Mouse (Mus musculus) right cerebral cortex, adult 18-20 months (tissue): ENCODE measurements around the gene Lrp8.

Experiments used
- DNase-seq: peaks from one replicate; pipeline ENCODE4 v3.0.0; 2022; ENCODE audit warnings: mixed read lengths

Gene Lrp8

DNA sequence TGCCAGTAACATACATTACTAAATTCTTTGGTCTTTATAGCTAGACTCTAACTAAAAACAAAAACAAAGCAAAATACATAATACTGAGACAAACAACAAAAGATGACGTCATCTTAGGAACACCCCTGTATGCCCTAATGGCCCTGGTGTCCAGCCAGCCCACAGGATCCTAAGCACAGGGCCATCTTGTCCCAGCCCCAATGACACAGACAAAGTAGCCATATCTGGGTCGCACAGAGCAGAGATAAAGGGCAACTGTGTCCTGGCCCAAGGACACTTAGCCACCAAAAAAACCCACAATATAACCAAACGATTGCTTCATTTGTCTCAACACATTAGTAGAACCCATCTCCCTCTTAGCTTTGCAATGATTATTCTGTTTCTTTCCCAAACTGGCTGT, 8.9 kb downstream of the Lrp8 start:
- no peak for DNase-seq

DNA sequence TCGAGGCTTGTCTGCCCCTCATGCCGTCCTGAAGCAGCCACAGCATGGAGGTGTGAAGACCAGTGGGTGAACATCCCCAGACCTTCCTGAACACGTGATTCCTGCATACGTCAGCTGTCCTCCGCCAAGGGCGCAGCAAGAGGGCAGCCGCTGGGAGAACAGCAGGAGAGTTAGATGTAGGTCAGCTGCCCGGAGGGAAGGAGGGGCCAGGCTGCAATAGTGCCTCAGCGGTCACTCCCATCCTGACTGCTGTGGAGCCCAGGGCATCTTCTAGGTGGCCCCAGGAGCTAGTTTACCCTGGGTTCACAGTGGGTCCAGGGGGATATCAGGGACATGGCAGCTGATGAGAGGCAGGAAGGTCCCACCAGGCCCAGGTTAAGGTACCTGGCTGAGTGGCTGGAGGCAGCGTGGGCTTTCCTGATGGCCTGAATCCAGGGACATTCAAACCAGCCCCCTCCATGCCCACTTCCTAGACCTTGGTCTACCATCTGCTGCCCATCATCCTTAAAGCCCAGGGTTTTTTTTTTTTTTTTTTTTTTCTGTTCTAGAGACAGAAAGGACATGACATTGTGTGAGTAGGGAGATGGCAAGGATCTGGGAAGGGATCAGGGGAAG, 9.8 kb downstream of the Lrp8 start:
- no peak for DNase-seq

DNA sequence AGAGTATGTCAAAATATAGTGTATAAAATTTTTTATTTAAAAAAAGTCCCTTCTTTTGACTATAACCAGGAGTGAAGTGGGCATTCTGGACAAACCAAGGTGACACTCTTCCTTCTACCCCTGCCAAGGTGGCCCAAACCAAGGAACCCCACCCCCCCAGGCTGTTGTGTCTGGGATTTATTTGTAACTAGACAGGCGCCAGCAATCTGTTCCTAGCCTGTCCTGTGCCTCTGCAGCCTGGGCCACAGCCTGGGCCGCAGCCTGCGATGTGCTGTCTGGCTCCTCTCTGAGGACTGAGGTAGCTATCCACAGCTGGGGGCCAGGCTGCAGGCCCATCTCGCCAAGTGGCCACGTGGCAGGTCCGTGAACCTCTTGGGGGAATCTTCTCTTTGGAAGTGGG, 10.3 kb downstream of the Lrp8 start:
- no peak for DNase-seq

DNA sequence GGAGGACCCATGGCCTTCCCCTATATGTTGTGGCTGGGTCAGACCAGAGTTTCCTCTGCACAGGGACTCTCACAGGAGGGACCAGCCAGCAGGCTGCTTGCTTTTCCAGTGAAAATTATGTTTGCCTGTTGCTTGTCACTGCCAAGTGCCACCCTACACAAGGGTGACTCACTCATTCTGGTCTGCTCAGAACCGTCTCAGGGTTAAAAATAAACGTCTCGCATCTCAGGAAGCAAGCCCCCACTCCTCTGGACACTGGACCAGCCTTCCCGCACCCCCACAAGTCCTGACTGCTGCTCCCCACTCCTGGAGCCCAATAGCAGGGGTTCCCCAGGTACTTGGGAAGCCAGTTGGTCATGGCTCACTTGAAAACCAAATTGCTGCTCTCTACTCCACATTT, 14.4 kb downstream of the Lrp8 start:
- DNase-seq: peak; percentile 75

DNA sequence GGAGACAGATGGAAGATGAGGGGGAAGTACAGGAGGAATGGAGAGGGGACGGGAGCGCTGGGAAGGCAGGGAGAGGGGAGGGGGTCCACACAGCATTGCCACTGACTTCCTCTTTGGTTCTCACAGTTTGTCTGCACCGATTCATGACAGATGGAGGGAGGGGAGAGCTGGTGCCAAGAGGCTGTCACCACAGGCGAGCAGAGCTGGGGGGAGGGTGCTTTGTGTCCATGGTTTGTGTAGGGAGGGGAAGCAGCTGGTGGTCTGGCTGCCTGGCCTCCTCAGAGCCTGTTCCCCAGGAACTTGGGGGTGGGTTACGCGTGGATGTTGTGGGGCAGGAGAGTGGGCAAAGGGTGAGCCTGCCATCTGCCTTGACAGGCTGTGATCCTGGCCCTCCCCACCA, 15.4 kb downstream of the Lrp8 start:
- DNase-seq: peak; percentile 48

DNA sequence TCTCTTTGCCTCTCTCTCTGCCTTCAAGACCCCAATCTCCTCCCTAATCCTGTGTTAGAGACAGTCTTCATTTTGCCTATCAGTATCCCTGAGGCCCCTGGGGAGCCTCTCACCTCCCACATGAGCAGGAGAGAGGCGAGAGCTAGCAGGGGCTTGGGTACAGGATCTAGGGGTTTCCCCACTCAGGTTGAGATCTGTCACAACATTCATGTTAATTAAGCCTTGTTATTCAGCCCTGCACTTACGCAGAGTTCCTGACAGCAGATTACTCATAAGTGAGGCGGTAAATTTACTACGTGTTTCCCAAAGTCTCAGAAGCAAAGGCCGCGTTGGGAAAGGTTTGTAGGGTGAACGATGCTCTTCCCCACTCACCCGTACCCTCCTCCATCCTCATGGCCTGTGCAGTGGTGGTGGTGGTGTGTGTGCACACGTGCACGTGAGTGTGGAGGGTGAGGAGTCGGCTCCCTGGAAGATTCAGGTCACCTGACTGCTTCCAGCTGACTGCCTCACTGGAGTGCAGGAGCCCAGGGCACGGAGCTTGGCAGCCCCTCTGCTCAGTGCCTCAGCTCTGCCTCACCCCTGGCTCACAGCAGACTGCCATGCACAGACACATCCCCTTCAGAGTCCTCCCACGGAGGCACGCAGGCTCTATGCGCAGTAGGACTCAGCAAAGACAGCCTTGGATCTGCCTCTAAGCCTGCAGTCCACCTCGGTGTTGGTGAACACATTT, 18.1 kb downstream of the Lrp8 start:
- DNase-seq: peak; percentile 67

DNA sequence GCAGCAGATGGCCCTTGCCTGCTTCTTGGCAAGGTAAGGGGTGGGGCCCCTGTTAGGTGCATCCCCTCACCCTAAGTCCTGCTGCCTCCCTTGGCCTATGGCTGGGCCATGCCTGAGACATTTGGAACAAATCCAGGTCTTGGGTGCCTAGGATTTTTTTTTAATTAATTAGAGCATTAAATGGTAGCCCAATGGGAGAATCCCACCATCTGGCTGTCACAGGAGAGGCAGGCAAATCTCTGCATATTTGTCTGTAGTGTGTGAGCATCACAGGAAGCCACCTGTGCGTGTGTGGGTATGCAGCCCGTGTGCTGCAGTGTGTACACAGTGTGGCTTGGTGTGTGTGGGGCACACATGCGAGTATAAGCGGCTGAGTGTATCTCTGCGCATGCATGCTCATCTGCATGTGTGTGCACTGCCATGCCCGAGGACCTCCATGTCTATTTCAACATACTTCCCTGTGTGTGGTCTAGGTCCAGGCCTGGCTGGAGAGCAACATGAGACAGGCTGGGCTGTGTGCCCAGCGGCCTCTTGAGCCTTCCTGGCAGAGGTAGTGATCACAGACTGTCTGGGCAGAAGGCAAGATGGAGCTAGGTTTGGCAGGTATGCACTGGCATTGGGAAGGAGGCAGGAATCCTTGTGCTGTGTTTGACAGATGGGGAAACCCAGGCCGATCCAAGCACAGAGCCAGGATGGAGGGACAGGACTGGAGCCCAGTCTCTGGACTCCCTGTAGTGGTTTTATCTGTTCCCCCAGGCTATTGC, 19.0 kb downstream of the Lrp8 start:
- DNase-seq: no peak

DNA sequence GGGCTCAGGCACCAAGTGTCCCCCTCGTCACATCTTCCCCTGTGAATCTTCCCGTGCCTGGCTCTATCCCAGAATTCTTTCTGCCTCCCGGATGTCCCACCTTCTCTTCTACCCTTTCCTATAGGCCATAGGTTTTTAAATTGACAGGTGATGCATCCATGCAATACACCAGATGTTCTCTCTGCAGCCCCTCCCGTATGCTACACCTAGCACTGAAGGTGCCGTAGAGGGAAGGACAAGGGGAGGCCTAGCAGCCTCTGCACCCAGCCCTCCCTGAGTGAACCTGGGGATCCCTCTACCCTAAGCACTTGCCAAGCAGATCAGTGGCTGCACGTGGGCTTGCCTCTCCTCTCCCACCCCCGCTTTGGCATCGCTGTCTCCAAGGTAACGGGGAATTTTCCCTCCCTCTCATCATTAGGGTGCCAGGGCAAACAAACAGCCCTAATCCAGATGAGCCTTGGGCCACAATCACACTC, 20.9 kb downstream of the Lrp8 start:
- DNase-seq: peak; percentile 40

DNA sequence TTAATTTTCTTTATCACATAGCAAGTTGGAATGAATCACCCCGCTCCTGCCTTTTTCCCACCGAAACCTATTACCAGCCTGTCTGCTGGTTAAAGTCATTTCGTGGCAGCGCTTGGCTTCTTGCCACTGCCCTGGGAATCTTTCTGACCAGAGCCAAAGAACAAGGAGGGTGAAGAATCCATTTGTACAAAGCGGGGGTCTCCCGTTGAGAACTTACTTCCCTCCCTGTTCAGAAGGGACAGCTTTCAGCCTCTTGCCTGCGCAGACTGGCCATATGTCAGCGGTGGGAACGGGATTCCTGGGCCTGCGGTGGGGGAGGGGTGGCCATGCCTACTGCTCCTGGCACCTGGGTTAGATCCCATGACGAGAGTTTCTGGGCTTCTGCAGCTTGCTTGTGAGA, 21.4 kb downstream of the Lrp8 start:
- DNase-seq: no peak

DNA sequence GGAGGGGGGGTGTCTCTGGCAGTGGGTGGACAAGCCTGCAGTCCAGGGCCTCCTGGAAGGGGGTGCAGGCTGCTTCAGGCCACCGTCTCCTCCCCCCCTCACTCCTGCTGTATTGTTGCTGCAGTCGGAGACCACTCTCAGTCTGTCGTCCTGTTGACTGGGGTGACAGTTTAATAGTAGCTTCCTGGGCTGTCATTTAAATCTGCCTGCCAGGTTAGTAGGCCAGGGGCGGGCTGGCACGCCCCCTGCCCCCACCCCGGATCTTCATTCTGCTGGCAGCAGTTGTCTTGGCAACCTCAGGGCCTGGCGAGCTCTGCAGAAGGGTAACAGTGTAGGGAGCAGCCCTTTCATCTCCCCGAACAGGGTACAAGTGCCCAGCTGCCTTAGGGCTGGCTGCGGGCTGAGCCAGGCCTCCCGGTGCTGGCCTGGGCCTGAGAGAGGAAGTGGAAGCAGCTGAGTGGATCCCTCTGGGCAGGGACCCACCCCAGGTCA, 26.7 kb downstream of the Lrp8 start:
- peak; percentile 53 for DNase-seq

DNA sequence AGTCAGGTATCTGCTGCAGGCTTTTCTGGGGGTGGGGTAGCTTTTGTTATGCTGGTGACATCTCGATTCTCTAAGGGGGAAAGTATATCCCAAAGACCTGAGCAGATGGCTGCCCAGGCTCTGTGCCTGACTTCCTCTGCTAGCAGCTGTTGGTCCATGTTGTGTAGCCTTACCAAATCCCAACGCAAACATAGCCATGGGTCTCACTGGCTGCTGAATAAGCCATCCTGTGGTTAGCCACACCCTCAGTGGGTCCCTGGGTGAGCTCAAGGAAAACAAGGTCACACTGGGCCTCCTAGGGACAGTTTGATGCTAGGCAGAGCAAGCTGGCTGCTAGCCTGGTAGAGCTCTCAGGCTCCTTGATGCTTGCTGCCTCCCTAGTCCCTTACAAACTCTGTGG, 27.6 kb downstream of the Lrp8 start:
- no peak for DNase-seq

DNA sequence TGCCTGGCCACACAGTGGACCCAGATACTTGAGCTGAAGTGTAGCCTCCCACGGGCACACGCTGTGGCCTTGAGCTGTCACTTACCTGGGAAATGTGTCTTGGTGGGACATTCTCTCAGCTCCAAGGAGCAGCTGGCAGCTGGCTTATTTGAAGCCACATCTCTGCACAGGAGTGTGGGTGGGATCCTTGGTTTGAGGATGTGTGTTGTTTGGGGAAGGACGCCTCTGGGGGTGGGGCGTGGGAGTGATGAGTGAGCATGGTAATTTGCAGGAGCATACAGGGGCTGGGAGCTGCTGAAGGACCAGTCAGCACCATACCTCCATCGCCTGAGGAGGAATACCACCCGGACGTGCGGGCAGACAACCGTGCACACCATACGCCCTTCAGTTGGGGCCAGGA, 28.1 kb downstream of the Lrp8 start:
- peak; percentile 85 for DNase-seq

DNA sequence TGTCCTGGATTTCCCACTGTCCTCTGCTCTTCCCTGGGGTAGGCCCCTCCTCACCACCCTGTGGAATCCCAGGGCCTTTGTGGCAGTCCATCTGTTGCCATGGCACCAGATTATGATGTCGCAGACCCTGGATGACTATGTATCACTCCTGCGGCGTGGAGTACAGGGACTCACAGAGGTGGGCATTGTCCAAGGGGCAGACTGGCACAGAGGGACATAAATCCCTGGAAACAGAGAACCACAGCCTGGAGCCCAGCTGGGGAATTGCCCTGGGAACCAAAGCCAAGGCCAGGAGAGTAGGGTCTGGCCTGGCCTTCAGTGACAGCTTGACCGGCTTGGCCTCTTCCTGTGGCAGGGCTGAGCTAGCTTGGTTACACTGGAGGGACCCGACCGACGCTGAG, 28.8 kb downstream of the Lrp8 start:
- no peak for DNase-seq

DNA sequence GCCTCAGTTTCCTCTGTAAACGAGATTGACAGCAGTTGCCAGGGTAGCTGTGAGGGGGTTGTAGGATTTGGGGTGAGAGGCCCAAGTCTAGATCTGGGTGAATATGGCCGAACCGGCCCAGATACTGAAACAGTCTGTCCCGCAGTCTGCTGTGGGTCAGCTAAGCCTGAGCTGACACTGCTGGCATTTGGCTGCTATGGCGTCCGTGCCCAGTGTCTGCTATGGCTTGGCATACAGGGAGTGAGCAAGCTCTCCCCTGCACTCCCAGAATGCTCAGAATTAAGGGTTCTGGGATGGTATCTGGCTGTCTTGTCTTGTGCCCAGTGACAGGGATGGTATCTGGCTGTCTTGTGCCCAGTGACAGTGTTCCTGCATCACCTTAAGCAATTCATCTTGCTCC, 29.6 kb downstream of the Lrp8 start:
- DNase-seq: no peak

DNA sequence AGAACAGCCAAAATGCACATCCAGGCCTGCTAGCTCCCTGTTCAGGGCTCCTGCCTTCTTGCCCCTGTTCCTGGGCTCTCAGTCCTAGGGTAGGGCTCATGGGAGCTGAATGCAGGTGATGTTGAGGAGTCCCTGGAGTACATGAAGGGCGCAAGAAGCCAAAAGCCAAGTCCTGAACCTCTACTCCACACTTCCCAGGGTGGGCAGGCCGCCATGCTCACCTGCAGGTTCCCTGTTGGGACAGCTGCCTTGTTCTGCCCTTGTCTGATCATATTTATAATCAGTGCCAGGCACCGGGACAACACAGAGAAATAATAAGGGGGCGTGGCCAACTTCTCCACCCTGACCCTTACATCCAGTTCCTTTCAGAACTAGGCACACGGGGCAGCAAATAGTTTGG, 31.5 kb downstream of the Lrp8 start:
- no peak for DNase-seq

DNA sequence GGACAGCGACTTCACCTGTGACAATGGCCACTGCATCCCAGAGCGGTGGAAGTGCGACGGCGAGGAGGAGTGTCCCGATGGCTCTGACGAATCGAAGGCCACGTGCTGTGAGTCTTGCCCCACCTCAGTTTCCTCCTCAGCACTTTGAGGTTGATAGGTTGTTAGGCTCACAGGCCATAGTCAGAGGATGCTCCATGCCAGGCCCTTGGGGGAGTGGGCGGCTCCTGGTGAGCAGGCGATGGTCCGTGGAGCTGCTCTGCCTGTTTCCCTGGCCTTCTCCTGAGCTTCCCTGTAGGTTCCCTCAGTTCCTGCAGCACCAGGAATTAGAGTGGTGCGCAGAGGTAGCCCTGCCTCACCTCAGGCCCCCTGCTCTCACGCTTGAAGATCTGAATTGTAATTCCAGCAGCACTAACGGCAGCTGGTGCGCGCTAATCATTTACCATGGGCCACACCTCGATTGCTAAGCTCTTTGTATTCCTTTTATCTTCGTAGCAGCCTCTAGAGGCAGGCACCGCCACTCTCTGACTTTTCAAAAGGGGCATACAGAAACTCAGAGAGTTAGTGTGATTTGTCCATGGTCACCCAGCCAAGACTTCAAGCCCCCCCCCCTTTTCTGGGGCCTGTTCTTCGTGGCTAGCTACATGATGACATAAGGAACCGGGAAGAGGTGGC, 32.7 kb downstream of the Lrp8 start:
- DNase-seq: no peak

DNA sequence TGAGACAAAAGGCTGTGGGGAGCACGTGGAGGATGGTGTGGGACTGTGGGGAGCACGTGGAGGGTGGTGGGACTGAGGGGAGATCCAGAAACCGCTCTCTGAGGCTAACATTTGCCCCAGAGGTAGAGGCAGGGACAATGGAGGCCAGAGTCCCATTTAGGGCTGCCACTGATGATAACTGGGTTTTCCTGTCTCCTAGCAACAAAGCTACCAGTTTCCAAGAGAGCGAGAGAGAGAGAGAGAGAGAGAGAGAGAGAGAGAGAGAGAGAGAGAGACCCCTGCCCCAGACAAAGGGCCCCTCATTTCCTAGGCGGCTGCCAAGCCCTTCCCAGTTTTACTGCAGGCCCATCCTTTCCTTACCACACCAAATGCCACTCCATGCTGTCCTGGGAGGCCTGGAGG, 33.4 kb downstream of the Lrp8 start:
- DNase-seq: no peak

DNA sequence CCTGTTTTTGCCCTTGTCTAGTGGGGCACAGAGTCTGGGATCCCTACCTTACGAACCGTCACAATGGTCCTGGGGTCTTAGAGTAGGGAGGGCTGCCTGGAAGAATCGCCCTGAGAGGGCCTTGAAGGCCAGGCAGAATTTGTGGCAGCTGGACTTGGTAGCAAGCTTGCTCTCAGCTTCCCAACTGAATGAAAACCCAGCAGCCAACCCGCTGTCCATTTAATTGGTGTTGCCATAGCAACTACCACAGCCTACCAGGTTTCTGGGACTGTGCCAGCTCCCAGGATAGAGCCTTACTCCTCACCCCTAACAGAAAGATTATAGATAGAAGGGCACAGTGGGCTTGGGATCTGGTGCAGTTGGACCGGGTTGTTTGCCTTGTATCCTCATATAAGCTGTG, 34.7 kb downstream of the Lrp8 start:
- DNase-seq: peak; percentile 78

DNA sequence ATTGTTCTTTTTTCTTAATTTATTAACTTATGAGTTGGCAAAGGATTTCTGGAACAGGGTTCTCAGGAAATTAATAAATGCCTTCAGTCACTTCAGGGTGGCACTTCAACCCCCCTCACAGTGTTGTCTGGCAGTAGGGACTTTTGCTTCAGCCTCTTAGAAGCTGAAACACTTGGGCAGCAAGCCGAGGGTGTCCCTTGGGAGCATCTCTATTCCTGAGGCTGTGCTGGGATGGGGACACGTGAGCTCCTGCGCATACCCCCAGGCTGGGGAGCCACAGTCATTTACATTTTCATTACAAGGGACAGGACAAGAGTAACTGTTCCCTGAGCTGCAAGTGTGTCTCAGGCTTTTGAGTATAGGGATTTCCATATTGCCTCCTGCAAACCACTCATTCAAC, 35.8 kb downstream of the Lrp8 start:
- no peak for DNase-seq

DNA sequence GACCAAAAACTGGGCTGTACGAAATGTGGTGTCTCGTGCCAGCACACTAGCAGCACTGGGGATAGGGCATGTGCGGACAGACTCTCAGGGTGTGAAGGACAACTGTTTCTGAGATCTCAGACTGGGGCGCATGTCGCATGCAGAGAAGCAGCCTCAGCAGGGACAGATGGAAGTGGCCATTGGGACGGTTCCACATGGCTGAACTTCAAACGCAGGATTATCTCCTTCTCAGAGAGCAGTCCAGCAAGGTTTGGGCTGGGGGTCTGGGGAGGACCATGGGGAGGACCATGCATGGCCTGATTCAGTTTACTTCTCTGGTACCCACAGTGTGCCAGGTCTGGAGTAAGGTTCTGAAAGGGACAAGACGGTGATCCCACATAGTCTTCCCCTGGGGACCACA, 41.6 kb downstream of the Lrp8 start:
- DNase-seq: no peak

DNA sequence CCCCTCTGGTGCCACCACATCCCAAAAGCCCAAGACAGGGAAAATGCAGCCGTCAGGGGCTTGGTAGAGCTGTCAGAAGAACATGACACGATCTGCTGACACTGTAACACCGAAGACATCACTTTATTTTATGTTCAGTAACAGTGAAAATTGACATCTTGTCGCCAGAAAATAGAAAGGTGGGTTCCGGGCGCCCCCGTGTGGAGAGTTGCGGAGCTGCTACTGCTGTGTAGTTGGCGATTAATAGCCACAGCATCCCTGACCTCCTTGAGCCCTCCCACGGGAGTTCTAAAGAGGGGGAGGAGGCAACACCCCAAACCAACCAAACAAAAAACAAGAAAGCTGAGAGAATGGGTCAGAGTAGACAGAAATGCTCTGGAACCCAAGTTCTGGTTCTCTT, 42.9 kb downstream of the Lrp8 start:
- peak; percentile 56 for DNase-seq

DNA sequence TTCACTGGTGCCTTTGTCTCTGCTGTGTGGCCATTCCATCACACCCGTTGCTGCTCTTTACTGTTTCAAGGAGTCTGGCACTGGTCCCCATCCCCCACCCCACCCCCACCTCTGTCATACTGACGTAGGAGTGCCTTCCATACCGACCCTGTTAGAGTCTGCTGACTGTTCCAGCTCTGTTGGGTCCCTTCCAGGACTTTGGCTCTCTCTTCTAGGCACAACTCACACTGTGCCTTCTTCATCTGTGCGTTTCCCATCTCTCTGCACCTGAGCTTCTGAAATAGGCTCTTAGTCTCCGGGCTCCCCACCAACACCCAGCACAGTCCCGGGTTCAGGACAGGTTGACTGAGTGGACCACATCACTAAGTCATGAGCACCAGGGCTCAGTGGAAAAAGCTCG, 44.7 kb downstream of the Lrp8 start:
- no peak for DNase-seq

DNA sequence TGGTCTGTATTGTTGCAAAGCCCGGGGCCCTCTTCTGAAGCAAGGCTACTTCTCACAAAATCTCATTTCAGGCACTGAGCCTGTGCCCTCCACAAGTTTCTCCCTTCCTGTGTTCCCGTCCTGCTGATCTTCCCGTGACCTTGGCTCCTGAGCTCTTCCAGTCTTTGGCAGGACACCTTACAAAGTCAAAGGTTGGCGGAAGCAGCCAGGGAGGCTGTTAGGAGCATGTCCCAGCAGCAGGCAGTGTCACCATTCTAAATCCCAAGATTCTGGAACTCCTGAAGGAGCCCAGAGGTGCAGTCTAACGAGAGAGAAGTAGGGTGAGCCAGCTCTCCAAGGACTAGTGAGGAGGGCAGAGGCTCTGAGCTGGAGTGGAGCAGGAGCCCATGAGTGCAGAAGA, 46.5 kb downstream of the Lrp8 start:
- no peak for DNase-seq
